Mouse (Mus musculus): ENCODE measurements around the gene Prdx6. TPM values are rescaled to one million over a fixed set of nuclear protein-coding genes. Genes with fewer than 3 reads are reported as not detected.

Gene Prdx6
- polyA plus RNA-seq (2015; fragmentation: Nextera tagmentation; extraction: Ambion mirVana) = 416 and 422 TPM in 2 replicates

DNA sequence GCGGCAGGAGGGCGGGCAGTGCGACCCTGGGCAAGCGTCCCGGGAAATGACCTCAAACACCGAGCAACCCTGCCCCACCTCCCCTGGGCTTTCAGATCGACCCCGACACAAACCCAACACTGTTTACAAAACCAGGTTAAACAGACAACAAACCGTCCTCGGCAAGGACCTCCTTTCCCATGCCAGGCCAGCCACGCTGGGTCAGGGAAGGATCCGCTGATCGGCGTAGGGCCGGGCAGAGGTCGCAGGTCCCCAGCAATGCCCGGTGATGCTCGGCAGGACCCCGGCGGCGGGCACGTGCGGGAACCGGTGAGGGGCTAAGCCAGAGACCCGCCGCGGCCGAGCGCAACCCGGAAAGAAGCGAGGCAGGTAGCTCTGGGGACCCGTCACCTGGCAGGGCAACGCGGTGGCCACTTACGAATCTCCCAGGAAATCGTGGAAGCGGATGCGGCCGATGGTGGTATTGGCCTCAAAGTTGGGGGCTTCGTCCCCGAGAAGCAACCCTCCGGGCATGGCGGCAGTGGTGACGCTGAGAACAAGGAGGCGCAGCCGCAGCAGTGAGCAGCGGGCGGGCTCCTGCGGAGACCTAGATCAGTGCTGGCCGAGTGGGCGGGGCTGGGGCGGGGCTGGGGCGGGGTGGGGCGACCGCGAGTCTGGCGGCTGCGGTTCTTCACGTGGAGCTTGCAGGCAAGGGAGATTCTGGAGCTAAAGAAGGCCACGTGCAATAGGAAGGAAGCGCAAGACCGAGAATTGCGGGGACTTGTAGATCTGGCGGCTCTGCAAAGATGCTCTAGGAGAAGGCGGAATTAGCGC lies at the start of gene Prdx6:
Gene Prdx6, minus strand, starts transcription at position 616 of the 813 bp plus-strand sequence.

Other genes with a start within 250 kb of the Prdx6 start
- gene Zbtb37, start 216.4 kb downstream of the Prdx6 start, polyA plus RNA-seq (2015; fragmentation: Nextera tagmentation; extraction: Ambion mirVana) = 1.9 and 3.0 TPM in 2 replicates
- gene Dars2, start 180.6 kb downstream of the Prdx6 start, polyA plus RNA-seq (2015; fragmentation: Nextera tagmentation; extraction: Ambion mirVana) = 29.9 and 30.6 TPM in 2 replicates
- gene Cenpl, start 180.5 kb downstream of the Prdx6 start, polyA plus RNA-seq (2015; fragmentation: Nextera tagmentation; extraction: Ambion mirVana) = 40.3 and 47.8 TPM in 2 replicates
- gene Klhl20, start 119.7 kb downstream of the Prdx6 start, polyA plus RNA-seq (2015; fragmentation: Nextera tagmentation; extraction: Ambion mirVana) = 8.1 and 8.2 TPM in 2 replicates
- not detected in 2 replicates for gene Ankrd45, start 108.5 kb downstream of the Prdx6 start, polyA plus RNA-seq (2015; fragmentation: Nextera tagmentation; extraction: Ambion mirVana)
- not detected in 2 replicates for gene Tex50, start 91.9 kb downstream of the Prdx6 start, polyA plus RNA-seq (2015; fragmentation: Nextera tagmentation; extraction: Ambion mirVana)
- 0.17 TPM in 1 of 2 replicates, not detected in the other for gene Tnfsf4, start 144.2 kb upstream of the Prdx6 start, polyA plus RNA-seq (2015; fragmentation: Nextera tagmentation; extraction: Ambion mirVana)
- 0.06 TPM in 2 replicates for gene Tnfsf18, start 243.4 kb upstream of the Prdx6 start, polyA plus RNA-seq (2015; fragmentation: Nextera tagmentation; extraction: Ambion mirVana)